Mouse (Mus musculus): Measurements from ENCODE around the gene Gm20388. TPM values are rescaled to one million over a fixed set of nuclear protein-coding genes. Genes with fewer than 3 reads are reported as not detected.

The Gm20388 gene
- polyA plus RNA-seq, 1 experiment = 59.3 TPM

GRCm38 (mm10) chr8:121948321-121949145, 2037.9 kb downstream of the Gm20388 start:
- TF ChIP-seq POLR2A (IDR thresholded peaks at IDR 0.05; ENCODE audit: borderline replicate concordance, extremely low read depth, insufficient read depth, insufficient read length, poor library complexity, severe bottlenecking) = no peak
- TF ChIP-seq CTCF (IDR thresholded peaks at IDR 0.05; ENCODE audit: borderline replicate concordance, extremely low read depth, insufficient read depth, insufficient read length) = no peak
- peak; percentile 13 for DNase-seq (ENCODE audit: low read depth)

GRCm38 (mm10) chr8:121949222-121949800, 2038.7 kb downstream of the Gm20388 start, which contains the start of gene Banp:
Gene Banp, plus strand, starts transcription at chr8:121949750.
- DNase-seq (ENCODE audit: low read depth) = no peak
- TF ChIP-seq POLR2A (IDR thresholded peaks at IDR 0.05; ENCODE audit: borderline replicate concordance, extremely low read depth, insufficient read depth, insufficient read length, poor library complexity, severe bottlenecking) (no peak), CTCF (IDR thresholded peaks at IDR 0.05; ENCODE audit: borderline replicate concordance, extremely low read depth, insufficient read depth, insufficient read length) (no peak)

- no peak for TF ChIP-seq CTCF (IDR thresholded peaks at IDR 0.05; ENCODE audit: borderline replicate concordance, extremely low read depth, insufficient read depth, insufficient read length)
- TF ChIP-seq POLR2A (IDR thresholded peaks at IDR 0.05; ENCODE audit: borderline replicate concordance, extremely low read depth, insufficient read depth, insufficient read length, poor library complexity, severe bottlenecking) = peak; percentile 80
- DNase-seq (ENCODE audit: low read depth) = peak; percentile 100
Observed at GRCm38 (mm10) chr8:121949941-121950748, 2039.5 kb downstream of the Gm20388 start.

GRCm38 (mm10) chr8:121950749-121951655, 2040.4 kb downstream of the Gm20388 start:
- DNase-seq (ENCODE audit: low read depth) = peak; percentile 61
- TF ChIP-seq CTCF (IDR thresholded peaks at IDR 0.05; ENCODE audit: borderline replicate concordance, extremely low read depth, insufficient read depth, insufficient read length) (0 out of 2 replicates have a peak, but pooled peaks have one; percentile 6), POLR2A (IDR thresholded peaks at IDR 0.05; ENCODE audit: borderline replicate concordance, extremely low read depth, insufficient read depth, insufficient read length, poor library complexity, severe bottlenecking) (no peak)

DNA sequence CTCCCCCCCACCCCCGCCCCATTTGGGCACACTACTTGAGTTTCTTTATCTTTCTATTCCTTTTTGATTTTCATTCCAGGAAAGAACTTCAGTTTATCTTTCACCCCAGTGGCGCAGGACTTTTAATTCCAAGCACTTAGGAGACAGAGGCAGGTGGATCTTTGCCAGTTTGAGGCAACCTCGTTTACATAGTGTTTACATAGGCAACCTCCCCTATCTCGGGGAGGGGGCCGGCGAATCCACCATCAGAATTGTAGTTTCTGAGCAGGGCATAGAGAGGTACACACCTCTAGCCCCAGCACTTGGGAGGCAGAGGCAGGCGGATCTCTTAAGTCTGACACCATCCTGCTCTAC, 2041.0 kb downstream of the Gm20388 start:
- peak; percentile 31 for DNase-seq (ENCODE audit: low read depth)
- no peak for TF ChIP-seq POLR2A (IDR thresholded peaks at IDR 0.05; ENCODE audit: borderline replicate concordance, extremely low read depth, insufficient read depth, insufficient read length, poor library complexity, severe bottlenecking)
- no peak for TF ChIP-seq CTCF (IDR thresholded peaks at IDR 0.05; ENCODE audit: borderline replicate concordance, extremely low read depth, insufficient read depth, insufficient read length)

DNA sequence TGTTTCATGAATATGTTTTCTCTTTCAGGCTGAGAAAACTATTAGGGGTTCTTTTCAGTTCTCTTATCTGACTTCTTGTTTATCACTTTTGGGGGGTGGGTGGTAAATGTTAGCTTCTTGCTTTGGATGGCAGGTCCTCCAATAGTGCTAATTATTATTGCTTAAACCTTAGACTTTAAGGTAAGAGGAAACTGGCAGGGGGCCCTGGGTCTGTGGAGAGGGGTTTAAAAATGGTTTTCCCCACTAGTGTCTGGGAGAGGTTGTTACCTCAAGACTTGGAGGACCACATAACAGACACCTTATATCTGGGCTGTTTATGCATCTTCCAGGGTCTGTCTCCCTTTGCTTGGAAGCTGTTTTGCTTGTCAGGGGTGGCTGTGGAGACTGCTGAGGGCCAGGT, 2041.5 kb downstream of the Gm20388 start:
- TF ChIP-seq CTCF (IDR thresholded peaks at IDR 0.05; ENCODE audit: borderline replicate concordance, extremely low read depth, insufficient read depth, insufficient read length) = no peak
- DNase-seq (ENCODE audit: low read depth) = no peak

GRCm38 (mm10) chr8:121952800-121953199, 2042.2 kb downstream of the Gm20388 start:
- no peak for DNase-seq (ENCODE audit: low read depth)
- no peak for TF ChIP-seq POLR2A (IDR thresholded peaks at IDR 0.05; ENCODE audit: borderline replicate concordance, extremely low read depth, insufficient read depth, insufficient read length, poor library complexity, severe bottlenecking)
- no peak for TF ChIP-seq CTCF (IDR thresholded peaks at IDR 0.05; ENCODE audit: borderline replicate concordance, extremely low read depth, insufficient read depth, insufficient read length)

GRCm38 (mm10) chr8:121953821-121954545, 2043.3 kb downstream of the Gm20388 start:
- DNase-seq (ENCODE audit: low read depth) = no peak
- TF ChIP-seq CTCF (IDR thresholded peaks at IDR 0.05; ENCODE audit: borderline replicate concordance, extremely low read depth, insufficient read depth, insufficient read length) (no peak), POLR2A (IDR thresholded peaks at IDR 0.05; ENCODE audit: borderline replicate concordance, extremely low read depth, insufficient read depth, insufficient read length, poor library complexity, severe bottlenecking) (no peak)

DNA sequence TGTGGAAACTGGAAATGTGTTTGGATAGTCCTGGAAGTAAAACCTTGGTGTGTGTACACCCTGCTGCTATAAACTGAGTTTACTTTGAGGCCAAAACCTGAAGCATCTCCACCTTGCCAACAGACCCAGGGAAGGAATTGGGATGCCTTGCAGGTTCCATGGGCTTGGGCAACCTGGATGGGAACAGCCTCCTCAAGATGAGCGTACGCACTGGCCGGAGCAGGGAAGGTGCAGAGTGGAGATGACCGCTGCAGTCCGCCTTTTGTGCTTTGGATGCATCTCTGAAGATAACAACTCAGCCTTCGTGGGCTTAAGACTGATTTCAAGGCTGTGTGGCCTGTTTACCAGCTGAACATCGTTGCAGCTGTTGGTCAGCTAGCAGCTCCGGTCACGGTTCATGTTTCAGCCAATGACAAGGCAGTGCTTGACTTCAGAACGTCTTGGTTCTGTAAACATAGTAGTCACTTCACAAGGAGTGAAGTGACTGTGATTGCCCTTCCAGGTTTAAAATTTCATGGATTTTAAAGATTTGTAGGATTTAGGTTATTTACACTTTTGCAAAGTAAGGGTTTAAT, 2044.4 kb downstream of the Gm20388 start:
- no peak for DNase-seq (ENCODE audit: low read depth)
- no peak for TF ChIP-seq POLR2A (IDR thresholded peaks at IDR 0.05; ENCODE audit: borderline replicate concordance, extremely low read depth, insufficient read depth, insufficient read length, poor library complexity, severe bottlenecking)
- no peak for TF ChIP-seq CTCF (IDR thresholded peaks at IDR 0.05; ENCODE audit: borderline replicate concordance, extremely low read depth, insufficient read depth, insufficient read length)

Data from brain, embryonic 14.5 days (tissue).